Mouse (Mus musculus) spleen, adult 12 weeks (tissue): ENCODE measurements around the gene Tcap.
A peak's percentile ranks its signal among the peaks of the same experiment; 100 is the strongest.

Experiments used
- DNase-seq: peaks from one replicate; pipeline ENCODE4 v3.0.0; 2022; ENCODE audit warnings: low spot score

Gene Tcap

DNA sequence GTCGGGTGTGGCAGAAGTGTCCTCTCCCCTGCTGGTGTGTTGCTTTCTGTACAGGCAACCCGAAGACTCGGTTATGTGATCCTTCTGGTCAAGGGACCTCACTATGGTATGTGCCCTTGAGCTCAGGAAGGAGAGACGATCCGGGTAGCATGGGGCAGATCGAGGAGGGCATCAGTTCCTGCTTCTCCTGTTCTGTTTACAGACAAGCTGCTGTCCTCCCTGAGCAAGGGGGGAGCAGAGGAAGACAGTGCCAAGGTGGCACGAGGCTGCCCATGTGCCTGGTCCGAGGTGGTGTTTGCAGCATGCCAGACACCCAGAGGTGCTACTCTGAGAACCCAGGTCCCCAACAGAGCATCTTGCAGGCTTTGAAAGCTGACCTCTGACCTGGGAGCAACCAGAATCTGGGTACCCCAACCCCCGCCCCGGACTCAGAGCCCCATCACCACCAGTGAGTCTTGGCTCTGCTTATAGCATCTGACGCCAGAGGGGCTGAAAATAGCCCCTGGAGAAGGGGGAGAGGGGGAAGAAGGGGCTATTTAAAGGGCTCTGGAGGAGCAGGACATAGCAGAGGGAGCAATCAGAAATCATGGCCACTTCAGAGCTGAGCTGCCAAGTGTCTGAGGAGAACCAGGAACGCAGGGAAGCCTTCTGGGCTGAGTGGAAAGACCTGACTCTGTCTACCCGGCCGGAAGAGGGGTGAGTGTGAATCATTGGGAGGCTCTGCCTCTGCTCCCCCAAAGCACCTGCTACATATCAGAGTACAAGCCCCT, at the start of gene Tcap:
TSS of gene Tcap (plus strand) at position 551 of the 770 bp plus-strand sequence.
- DNase-seq, result no peak

DNA sequence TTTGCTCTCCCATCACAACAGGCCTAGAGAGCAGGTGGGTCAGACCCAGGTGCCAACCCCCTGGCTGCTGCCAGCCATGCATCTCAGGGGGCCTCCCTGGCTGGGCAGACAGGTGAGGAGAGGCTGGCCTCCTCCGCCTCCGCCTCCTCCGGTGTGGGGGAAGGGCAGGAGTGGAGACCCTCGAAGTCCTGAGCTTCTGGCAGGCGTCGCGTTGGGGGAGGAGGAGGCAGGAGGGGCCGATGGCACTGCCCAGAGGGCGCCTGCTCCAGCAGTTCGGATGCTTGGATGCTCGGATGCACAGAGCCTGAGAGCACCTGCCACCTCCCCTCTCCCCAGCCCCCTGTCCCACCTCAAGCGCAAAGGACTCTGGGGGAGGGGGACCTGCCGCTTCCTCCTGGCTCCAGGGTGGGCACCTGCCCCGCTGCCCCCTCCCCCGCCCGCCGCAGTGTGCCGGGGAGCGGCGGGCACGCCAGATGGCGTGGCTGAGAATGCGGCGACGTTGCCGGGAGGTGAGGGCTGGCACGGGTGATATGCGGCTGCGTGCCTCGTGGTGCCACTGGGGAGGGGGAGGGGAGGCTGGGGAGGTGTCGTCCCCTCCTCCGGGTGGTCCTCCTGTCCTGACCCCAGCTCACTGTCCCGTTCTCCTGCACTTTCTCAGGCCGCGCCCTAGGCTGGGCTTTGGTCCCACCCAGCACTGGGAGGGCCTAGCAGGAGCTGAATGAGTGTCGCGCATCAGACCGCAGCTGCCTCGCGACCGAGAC, 49.5 kb upstream of the Tcap start:
- no peak for DNase-seq

DNA sequence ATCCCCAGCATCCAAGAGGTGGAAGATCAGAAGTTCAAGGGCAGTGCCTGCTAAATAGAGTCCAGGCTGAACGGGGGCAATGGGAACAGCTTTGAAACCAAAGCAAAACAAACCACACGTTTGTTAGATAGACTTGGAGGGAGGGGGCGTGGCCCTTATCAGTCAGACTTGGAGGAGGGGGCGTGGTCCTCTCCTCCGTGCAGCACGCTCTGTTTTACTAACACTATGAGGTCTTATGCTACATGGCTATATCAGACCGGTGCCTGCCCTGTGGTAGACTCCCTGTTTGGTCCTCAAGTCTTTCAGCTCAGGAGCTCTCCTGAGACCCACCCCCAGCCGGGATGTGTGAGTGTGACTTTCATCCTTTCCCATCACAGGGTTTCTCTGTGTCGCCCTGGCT, 48.4 kb upstream of the Tcap start:
- DNase-seq, result no peak

DNA sequence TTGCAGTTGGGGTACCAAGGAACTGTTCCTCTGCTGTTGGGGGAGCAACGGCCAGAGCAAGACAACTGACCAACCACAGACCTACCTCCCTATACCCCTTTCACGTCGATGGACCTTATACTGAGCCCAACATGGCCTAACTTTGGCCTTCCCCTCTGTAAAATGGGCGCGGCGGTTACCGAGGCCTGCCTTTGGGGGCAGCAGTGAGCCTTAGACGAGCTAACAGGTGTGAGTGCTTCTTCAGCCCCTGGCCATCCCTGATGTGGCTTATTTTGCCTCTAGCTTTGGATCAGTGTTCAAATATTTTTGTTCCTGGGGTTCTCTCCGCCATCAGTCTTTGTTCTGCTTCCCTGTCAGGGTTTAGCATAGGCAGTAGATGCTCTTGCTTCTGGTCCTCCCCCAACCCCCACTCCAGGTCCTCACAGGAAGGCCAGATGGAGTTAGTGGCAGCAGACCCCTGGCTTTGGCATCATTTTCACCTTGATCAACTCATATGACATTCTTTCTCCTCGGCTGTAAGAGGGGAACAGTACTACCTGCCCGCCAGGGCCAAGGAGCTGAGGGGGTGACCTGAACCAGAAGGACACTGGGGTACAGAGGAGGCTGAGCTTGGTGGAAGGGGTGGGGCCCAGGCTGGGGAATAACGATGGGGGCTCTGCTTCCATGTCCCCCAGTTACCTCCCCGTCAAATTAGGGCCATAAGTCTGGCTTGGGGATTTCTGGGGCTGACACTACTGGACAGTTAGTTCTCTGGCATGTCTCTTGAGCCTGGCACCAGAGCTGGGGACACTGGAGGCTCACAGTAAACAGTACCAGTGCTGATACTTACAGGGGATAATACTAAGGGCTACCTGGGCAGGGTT, 47.1 kb upstream of the Tcap start:
- no peak for DNase-seq

DNA sequence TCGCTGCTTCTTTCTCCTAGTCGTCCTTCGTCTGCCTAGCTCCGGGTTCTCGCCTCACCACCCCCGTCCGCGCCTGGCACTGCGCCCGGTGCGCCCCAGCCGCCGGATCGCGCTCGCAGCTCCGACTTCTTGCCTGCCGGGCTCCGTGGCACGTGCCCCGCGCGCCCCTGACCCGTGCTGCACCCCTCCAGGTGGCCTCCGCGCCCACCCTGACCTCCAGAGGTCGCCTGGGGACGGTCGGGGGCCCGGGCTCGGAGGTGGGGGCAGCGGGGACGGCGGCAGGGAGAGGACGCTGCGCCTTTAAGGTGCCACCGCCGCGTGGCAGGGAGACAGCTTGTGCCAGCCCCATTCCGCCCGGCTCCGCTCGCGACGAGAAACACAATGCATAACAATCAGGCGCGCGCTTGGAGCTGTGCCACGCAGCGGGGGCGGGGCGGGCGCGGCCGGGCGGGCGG, 45.1 kb upstream of the Tcap start:
- DNase-seq, result no peak

DNA sequence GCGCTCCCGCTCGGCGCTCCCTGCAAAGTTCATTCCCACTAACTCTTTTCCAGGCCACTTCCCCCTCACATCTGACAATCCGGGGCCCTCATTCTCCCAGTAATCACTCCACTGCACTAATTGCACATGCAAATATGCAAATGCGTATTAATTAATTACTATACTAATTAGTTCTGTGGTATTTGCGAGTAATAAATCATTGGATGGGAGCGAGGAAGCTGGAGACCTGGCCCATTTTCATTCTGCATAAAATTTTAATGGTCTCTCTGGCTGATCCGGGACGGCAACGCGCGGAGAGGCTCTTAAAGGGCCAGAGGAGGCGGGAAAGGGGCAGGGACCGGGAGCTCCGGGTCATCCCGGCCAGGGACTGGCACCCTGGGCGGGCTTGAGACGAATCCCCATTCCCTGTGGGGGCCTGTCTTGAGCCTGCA, 44.5 kb upstream of the Tcap start:
- no peak for DNase-seq

DNA sequence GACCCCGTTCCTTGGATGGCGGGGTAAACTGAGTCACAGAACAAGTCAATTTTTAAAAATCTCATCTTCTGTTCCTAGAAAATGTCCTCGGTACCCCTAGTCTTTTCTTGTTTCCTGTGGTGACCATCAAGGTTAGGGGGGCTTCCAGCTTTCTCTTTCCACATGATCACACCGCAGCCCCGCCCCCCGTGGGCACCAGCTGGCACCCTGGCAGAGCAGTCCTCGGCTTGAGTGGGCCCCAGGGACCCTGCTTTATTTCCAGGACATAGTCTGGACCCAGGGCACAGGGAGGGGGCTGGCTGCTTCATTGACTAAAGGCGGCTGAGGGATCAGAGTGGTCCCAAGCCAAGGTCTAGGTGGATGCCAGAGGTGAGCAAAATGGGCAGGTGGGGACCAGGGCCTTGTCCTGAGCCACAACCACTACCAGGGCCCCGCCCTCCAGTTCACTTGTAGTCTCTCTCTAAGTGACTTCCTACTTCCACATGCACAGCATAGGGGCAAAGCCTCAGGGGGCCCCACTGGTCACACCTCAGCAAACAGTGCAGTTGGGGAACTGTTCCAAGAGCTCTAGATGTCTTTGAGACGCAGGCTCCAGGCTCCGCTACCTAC, 43.8 kb upstream of the Tcap start:
- no peak for DNase-seq

DNA sequence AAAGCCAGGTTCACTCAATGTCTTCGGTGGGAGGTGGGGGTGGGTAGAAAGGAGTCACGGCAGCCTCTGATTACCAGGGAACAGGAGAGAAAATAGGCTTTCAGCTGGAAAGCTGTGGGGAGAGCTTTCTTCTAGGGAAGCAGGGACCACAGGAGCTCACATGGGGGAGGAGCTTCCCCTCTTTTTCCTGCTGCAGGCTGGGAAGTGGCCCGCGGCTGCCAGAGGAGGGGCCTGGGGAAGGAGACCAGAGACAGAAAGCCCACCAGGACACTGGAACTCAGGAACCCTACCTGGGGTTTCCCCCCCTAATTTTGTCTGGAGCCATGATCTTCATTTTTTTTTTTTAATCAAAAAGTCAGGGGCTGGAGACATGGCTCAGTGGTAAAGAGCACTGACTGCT, 43.0 kb upstream of the Tcap start:
- DNase-seq, result no peak

DNA sequence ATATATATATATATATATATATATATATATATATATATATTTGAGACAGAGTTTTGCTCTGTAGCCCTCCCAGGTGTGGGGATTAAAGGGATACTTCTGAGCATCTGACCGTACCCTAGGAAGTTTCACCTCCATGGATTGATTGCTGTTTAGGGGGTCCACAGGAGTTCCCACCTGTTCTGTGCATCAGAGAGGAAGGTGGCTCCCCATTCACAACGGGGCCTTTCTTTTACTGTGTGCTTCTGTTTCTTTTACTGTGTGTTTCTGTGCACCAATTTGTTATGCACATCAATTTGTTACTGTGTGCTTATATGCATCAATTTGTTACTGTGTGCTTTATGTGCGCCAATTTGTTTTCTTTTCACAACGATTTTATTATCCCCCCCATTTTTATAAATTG, 42.4 kb upstream of the Tcap start:
- DNase-seq, result no peak

DNA sequence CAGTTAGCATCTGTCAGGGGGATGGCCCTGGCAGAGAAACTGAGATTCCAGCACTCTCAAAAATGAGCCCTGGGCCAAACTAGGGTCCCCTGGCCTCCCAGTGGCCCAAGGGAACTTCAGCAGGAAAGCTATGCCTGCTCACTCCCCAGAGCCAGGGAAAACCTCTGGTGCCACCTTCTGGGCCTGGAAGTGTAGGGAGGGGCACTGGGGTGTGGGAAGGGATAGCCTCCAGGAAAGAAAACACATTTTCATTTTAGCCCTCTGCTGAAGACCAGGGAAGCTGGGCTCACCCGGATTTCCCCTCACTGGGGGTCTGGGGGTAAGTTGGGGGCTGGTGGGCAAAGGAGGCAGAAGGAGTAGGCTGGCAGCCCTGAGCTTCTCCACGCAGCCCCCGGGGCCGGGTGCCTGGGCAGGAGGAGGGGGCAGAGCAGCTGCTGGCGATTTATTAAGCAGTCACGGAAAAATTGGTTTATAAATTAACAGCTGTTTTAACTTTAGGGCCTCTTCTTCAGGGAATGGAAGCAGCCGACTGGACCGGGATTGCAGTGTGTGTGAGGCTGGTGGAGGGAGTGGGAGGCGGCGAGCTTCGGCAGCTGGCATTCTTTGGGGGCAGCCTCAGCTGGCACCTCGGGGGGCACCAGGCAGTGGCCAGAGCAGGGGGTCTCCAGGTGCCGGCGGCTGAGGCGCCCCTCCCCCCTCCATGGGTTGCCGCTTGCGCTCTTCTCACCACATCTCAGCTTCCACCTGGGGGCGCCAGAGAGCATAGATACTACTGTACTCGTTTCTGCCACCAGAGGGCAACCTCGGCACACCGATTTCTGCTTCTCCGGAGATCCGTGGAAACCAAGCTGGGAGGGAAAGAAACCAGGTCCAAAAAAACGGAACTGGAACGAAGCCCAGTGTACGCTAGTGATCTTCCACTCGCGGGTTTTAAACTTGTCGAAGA, 41.3 kb upstream of the Tcap start:
- peak; percentile 87 for DNase-seq

DNA sequence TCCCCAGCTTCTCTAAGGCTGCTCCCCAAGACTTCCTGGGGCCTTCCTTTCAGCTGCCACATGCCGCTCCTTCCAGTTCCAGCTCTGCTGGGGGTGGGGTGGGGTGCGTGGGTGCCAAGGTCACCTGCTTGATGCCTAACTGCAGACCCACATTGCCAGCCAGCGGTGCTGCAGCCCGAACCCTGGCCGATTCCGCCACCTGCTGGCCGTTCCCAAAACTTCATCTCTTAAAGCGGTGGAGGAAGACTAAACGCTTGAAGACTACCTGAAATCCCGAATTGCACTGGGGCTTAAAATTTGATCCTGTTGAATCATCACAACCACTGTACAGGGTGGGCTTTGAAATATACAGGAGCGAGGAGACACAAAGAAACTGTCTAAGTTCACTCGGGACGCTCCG, 38.4 kb upstream of the Tcap start:
- peak; percentile 53 for DNase-seq

DNA sequence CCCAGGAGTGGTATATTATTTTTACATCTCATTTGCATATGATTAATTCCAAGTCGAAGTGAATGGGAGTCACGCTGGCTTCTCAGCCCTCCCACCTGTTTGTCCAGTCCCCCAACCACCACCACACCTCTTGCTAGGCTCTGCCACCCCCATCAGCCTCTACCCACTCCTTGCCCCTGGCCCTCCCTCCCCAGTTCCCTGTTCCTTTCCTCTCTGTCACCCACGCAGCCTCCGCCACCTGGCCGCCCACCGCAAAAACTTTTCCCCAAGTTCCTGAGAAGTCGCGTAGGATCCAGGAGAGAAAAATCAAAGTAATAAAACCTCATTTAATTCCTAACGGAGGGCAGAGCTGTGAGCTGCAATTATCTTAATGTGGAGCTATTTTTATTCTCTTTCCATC, 37.4 kb upstream of the Tcap start:
- DNase-seq, result no peak

DNA sequence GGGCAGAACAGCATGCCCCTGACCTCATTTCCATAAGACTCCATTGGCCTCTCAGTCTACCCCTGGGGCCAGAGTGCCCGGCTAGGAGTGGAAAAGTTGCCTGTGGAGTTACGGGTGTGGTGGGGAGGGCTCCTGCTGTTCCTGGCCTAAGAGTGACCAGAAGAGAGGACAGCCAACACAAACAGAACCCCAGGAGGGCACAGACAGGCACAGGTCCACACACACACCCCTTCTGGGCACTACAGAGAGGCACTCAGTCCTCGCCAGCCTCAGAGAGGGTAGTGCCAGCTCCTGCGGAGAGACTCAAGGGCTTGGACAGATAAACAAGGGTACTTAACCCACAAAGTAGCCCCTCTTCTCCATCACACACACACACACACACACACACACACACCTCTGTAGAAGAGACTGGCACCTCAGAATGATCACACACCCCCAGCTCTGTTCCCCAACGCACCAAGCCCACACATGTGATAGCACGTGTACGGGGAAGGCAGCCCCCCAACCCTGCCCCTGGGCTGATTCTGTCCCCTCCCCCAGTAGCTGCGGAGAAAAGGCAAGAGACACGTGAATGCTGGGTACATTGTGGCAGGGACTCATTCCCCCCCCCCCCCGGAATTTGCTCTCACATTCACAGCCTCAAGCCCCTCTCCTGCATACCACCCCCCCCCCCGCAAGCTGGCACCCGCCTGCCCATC, 36.1 kb upstream of the Tcap start:
- no peak for DNase-seq

DNA sequence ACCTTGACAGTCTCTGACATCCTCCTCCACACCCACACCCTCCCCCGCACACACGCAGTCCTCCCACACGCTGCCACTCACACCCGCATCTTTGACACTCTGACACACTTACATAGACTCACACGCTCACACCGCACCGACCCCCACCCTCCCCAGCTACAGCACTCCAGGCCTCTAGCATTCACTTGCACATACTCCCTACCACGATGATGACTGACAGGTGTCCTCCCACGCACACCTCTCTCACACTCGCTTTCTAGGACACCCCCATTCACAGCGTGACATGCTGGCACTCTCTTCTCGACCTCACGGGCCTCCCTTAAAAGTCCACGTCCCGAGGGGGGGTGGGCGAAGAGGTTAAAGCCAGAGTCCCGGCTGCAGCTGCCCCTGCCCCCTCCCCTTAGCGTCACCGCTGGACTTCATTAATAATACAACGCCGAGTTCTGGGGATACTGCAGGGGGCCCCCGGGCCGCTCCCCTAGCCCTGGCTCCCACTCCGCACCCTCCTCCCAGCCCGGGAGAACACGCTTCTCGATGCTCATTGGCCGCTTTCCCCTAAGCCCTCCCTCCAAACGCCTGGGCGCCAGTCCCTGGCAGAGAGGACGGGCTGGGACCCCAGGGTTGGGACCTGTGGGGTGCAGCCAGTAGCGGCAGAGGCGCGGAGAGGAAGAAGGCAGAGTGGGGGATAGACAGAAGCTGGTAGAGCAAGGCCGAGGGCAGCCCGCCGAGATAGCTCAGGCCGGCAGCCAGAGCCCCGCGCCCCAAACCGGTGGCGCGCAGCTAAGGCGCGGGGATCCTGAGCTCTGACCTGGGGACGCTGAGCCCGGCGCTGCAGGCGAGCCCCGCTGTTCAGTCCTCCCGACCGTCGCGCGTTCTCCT, 35.3 kb upstream of the Tcap start, which contains the start of gene Ppp1r1b:
TSS of gene Ppp1r1b (plus strand) at position 322 of the 879 bp plus-strand sequence.
- no peak for DNase-seq

DNA sequence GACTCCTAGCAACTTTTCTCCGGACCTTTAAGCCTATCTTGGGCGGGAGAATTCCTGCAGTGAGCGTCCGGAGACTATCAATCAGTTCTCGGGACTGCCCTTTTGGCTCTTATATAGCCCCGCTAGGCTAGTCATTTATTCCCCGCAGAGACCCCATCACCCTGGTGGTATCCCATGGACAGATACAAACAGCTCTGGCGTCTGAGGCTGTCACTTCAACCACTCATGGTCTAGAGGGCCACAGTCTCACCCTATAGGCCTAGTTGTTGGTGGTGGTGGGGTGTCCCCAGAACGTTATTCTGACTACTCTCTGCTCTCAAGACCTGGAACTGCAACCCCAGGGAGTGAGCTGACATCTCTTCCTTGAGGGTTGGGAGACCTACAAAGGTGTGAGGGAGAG, 34.3 kb upstream of the Tcap start:
- no peak for DNase-seq

DNA sequence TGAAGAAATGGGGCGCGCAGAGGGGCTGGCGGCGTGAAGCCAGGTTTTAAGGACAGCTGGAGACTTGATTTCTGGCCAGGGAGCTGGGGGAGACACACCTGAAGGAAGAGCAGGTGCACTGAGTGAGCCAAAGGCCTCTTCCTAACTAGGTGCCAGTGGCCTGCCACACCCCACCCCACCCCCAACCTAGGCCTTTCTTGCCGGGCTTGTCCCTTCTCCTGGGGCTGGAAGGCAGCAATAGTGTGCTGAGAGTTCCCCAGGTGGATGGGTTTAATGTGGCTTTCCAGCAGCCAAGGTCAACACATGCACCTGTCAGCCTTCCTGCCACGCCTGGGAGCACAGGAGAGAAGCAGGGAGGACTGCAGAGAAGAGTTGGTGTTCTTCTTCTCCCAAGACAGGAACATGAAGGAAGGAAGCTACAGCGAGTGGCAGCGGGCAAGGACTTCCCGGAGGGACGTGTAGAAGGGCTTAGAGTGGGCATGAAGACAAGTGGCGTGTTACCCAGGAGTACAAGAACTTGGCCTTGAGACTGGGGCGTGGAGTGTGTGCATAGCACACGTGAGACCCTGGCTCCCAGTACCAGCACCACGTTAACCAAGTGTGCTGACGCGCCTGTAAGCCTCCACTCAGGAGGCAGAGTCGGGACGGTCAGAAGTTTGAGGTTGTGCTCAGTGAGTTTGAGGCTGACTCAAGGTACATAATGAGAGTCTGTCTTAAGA, 31.2 kb upstream of the Tcap start:
- no peak for DNase-seq

DNA sequence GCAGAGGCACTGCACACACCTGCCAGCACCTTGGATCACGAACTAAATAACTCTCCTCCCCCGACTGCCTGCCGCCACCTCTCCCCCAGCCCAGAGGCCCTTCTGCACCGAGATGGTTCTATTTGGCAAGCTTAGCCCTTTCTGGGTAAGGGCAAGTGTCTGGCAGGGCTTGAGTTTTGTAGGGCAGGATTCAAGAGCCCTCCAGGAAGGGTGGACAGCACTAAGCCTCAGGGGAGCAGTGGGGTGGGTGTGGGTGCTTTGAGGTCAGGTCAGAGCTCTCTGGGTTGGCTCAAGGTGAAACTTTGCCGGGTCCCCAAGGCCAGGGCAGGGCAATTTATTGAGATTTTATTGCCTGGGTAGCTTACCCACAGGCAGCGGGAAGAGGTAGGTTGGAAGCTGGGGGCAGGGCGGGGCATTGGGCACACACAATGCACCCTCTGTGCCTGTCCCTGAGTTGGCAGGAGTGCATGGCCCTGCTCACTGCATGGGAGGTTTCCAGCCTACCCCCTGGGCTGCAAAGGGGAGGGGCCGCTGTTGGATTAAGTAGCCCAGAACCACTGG, 29.9 kb upstream of the Tcap start:
- no peak for DNase-seq

DNA sequence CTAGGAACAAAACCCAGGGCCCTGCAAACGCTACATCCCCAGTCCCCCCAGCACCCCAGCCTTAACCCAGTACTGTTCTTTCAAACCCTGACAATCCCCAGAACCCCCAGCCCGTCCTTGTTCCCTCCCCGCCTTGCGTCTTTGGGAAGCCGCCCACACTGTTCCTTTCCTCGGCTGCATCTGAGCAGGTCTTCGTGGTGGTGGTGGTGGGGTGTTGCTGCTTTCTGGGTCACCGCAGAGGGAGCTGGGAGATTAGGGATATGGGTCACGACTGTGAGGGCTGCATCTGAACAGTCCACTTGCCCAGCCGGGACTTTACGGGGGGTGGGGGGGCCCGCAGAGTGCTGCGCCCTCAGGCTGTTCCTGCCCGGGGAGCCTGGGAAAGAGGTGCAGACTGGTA, 29.2 kb upstream of the Tcap start:
- no peak for DNase-seq
